Mouse (Mus musculus) cerebellum, adult (tissue): Measurements from ENCODE around the gene Drd5.
A peak's percentile ranks its signal among the peaks of the same experiment; 100 is the strongest.

Experiments
- ATAC-seq: cut with Nextera tagmentation; 2 replicates; pipeline ENCODE4 v1.9.2; 2017; ENCODE audit warnings: mild to moderate bottlenecking, moderate library complexity, mixed read lengths; ENCODE audit not compliant: insufficient number of reproducible peaks, low FRiP score, low TSS enrichment

Gene Drd5

GRCm38 (mm10) chr5:38318966-38319786 lies at the start of gene Drd5:
Gene Drd5, plus strand, starts transcription at chr5:38319367.
- ATAC-seq: no peak

- ATAC-seq: no peak
Measured at GRCm38 (mm10) chr5:38270942-38271341, 48.2 kb upstream of the Drd5 start.

GRCm38 (mm10) chr5:38273831-38274230 lies 45.3 kb upstream of the Drd5 start:
- no peak for ATAC-seq

DNA sequence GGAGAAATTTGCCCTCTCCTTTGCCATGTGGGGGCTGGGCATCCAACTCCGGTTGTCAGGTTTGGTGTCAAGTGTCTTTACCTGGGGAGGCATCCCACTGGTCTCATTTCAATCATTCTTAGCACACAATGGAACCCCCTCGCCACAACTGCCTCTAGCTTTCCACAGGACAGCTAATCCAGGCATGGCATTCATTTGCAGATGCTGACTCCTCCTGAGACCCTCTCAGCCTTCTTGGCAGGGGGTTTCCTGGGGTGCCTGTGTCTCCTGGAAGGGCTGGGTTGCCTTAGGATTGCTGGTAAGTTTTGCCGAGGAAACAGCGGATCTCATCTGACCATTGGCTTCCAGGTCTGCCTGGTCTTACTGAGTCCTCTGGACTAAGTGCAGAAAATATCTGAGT lies 43.4 kb upstream of the Drd5 start, which contains the start of gene Otop1:
Gene Otop1, plus strand, starts transcription at position 202 of the 400 bp plus-strand sequence.
- ATAC-seq: no peak

GRCm38 (mm10) chr5:38276451-38276850 lies 42.7 kb upstream of the Drd5 start:
- no peak for ATAC-seq

GRCm38 (mm10) chr5:38277098-38277866 lies 41.9 kb upstream of the Drd5 start:
- ATAC-seq: no peak

GRCm38 (mm10) chr5:38277936-38278600 lies 41.1 kb upstream of the Drd5 start:
- ATAC-seq: no peak

DNA sequence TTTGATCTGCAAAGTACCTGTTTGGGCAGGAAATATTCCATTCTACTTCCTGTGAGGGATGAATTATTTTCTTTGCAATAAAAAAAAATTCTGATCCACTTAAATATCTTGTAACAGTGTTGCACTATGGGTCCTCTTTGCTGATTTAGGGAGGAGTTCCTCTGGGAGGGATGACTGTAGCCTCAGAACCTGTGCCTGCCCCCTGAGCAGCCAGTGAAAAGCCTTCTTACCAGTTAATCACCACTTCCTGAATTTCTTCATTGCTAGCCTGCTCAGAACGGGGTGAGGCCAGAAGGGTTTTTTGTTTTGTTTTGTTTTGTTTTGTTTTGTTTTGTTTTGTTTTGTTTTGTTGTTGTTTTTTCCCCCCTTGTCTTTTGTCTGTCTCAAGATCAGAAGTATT lies 39.1 kb upstream of the Drd5 start:
- ATAC-seq: no peak

DNA sequence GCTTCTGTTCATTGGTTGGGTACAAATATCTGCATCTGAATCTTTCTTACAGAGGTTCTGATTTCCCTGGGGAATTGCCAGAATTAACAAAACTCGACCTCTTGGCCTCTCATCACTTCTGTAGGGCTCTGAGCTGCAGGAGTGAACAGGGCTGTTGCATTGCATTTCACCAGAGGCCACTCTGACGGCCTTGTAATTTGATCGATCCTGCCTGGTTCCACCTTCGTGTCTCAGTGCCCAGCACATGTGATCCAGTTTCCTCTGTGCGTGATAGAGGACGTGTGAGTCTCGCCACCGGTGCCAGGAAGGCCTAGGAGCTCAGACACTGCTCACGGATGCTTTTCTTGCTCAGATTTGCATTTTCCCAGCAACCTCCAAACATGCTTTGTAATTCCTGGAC lies 33.4 kb upstream of the Drd5 start:
- ATAC-seq: no peak

GRCm38 (mm10) chr5:38288476-38288875 lies 30.7 kb upstream of the Drd5 start:
- no peak for ATAC-seq

GRCm38 (mm10) chr5:38301761-38302411 lies 17.3 kb upstream of the Drd5 start:
- ATAC-seq: no peak

DNA sequence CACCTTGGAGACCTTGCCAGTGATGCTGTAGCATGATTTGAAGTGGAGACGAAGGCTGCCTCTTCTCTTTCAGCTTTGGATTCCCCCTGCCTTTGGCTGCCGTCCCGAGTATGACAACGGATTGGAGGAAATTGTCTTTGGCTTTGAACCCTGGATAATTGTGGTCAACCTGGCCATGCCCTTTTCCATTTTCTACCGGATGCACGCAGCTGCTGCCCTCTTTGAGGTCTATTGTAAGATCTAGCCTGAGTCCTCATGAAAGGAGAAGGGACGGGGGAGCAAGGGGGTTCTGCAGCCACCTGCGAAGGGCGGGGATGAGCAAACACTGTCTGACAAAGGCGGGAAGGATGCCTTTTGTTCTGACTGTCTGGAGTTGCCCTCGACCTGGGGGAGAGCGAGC lies 16.5 kb upstream of the Drd5 start:
- no peak for ATAC-seq

DNA sequence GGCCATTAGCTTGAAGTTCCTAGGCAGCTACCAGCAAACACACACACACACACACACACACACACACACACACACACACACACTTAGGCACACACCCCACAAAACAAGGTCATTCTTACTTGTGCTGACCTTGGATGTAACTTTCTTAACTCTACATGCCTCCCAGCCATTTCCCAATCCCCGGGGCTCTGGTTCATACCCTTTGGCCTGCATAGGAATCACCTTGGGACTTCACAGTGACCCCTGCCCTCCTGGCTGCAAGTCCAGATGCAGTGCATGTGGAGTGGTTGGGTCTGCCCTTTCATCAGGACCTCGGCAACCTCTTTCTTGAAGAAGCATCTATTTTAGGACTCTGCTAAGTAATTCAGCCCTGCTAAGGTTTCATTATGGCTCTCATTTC lies 13.9 kb upstream of the Drd5 start:
- no peak for ATAC-seq

DNA sequence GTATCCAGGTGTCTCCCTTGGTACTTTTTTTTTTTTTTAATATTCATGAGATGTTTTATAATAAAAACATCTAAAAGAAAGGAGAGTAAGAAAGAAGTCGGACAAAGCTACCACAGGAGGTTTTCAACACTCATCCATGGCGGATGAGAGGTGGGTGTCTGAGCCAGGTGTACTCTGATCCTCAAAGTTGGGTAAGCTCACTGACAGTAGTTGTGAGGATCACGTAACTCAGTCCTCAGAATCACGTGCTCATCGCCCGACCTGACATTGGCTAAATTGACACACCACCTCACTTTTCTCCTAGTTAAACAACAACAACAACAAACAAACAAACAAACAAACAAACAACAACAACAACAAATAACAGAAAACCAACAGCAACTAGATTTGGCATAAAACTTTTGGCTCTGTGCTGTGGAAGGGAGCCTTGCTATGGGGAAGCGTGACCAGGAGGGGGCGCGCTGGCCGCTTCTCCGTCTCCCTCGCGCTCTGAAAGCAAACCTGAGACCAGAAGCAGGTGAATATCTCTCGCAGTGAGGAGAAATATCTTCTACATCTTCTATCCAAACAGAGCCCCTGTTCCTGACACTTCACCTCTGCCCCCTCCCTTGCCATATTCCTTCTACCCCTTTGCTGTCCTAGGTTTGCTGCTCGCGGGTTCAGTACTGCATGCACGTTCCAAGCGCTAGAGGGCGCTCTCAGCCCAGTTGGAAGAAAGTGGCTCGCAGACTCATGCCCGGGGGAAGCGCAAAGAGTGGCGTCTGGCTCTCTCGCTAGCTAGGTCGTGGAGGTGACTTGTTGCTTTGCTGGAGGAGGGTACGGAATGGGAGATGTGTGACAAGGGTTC lies 11.7 kb upstream of the Drd5 start:
- peak; percentile 91 for ATAC-seq

GRCm38 (mm10) chr5:38308873-38309272 lies 10.3 kb upstream of the Drd5 start:
- peak; percentile 40; the same call in 1 of the 2 replicates for ATAC-seq

GRCm38 (mm10) chr5:38309795-38310194 lies 9.4 kb upstream of the Drd5 start:
- ATAC-seq: no peak

DNA sequence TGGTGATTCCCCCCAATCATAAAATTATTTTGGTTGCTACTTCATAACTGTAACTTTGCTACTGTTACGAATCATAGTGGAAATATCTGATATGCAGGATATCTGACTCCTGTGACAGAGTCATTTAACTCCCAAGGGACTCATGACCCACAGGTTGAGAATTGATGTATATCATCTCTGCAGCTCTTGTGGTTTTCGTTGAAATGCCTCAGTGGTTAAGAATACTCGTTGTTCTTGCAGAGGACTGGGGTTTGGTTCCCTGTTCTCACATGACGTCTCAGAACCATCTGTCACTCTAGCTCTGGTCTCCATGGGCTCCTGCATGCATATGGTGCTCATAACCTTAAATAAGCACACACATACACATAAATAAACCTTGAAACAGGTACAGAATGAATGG lies 14.2 kb downstream of the Drd5 start:
- ATAC-seq: no peak

DNA sequence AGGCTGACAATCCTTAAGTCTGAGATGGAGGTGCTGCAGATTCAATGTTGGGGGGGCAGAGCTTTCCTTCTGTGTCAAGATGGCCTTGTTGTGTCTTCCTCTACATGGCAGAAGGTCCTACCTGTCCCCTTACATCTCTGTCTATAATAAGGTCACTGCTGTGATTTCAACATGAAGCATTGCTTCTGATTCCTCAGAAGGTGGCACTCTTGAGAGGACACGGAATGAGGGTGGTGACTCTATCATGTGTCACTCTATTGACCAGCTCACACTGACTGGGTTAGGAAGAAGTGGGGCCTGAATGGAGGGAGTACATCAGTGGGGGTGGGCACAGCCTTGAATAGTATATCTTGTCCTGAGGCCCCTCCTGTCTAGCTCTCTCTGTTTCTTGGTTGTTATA lies 15.4 kb downstream of the Drd5 start:
- ATAC-seq: no peak; the same call in 1 of the 2 replicates

- ATAC-seq: no peak
Measured at GRCm38 (mm10) chr5:38343101-38343500, 23.9 kb downstream of the Drd5 start.
